11 mouse cellular contexts compared by ENCODE assay signal in genomic region chr2:71191391-71192194, GRCm38 (mm10). TPM values are rescaled to one million over a fixed set of nuclear protein-coding genes. Genes with fewer than 3 reads are reported as not detected.
DNase-seq lines count a peak whose midpoint lies in the region; ATAC-seq lines count a peak whose summit lies in the region.
"Had no signal": no experiment of that assay in that cellular context is flagged by ENCODE, and none has a peak within 500 bp of the region (broad histone marks: within the 10 kb centered on the region; RNA-seq: fewer than 3 reads in every experiment).

No protein-coding gene starts in this region.

- peaks cover 5% of the 10 kb centered on the region; the same call in 1 of the 2 replicates for H3K27me3 ChIP-seq in embryonic facial prominence, embryonic 10.5 days (replicated peaks; ENCODE audit: low read depth, poor library complexity, severe bottlenecking)
- H3K27me3 ChIP-seq in forebrain, embryonic 15.5 days = no peaks in the 10 kb centered on the region
- peaks cover 3% of the 10 kb centered on the region; the same call in 1 of the 2 replicates for H3K27me3 ChIP-seq in midbrain, embryonic 14.5 days (ENCODE audit: control insufficient read depth, insufficient read depth, low read length)

- H3K27ac ChIP-seq in embryonic facial prominence, embryonic 10.5 days (replicated peaks) = no peak overlapping the region
- H3K27ac ChIP-seq in forebrain, embryonic 15.5 days (replicated peaks) = peak overlapping the region; percentile 36
- peak overlapping the region; percentile 50 for H3K27ac ChIP-seq in midbrain, embryonic 14.5 days (replicated peaks; ENCODE audit: low read depth, low read length)

- peaks cover 17% of the 10 kb centered on the region for H3K4me1 ChIP-seq in embryonic facial prominence, embryonic 10.5 days
- H3K4me1 ChIP-seq in forebrain, embryonic 15.5 days = peaks cover 30% of the 10 kb centered on the region
- peaks cover 25% of the 10 kb centered on the region for H3K4me1 ChIP-seq in midbrain, embryonic 14.5 days (ENCODE audit: control insufficient read depth, insufficient read depth, low read length)

- H3K36me3 ChIP-seq in embryonic facial prominence, embryonic 10.5 days (replicated peaks) = no peaks in the 10 kb centered on the region
- no peaks in the 10 kb centered on the region for H3K36me3 ChIP-seq in forebrain, embryonic 15.5 days
- no peaks in the 10 kb centered on the region for H3K36me3 ChIP-seq in midbrain, embryonic 14.5 days (ENCODE audit: control insufficient read depth, insufficient read depth, low read length)

- DNase-seq in kidney, adult 9 months = peak; percentile 20
- DNase-seq in kidney, adult 8-10 months = no peak
- no peak for DNase-seq in embryonic facial prominence, embryonic 10.5 days (ENCODE audit: low spot score)
- DNase-seq in midbrain, embryonic 14.5 days = peak; percentile 68
- DNase-seq in lung, adult 18-20 months = no peak
- DNase-seq: adrenal gland, postnatal 10 days; right cerebral cortex, adult 18-20 months; thymus, adult 18-20 months had no signal

- 27% methylated on average over 16 of the region's 16 CpGs for WGBS in embryonic facial prominence, embryonic 10.5 days
- WGBS in forebrain, embryonic 15.5 days = 3% methylated on average over 16 of the region's 16 CpGs
- WGBS in midbrain, embryonic 14.5 days = 5% methylated on average over 16 of the region's 16 CpGs

- peak overlapping the region; percentile 14 for H3K9ac ChIP-seq in forebrain, embryonic 15.5 days (replicated peaks)
- peak overlapping the region; percentile 9; the same call in 1 of the 2 replicates for H3K9ac ChIP-seq in midbrain, embryonic 14.5 days (replicated peaks; ENCODE audit: low read length)

- H3K4me3 ChIP-seq in embryonic facial prominence, embryonic 10.5 days = peak overlapping the region; percentile 41
- peak overlapping the region; percentile 24 for H3K4me3 ChIP-seq in forebrain, embryonic 15.5 days
- peak overlapping the region; percentile 14 for H3K4me3 ChIP-seq in midbrain, embryonic 14.5 days (replicated peaks; ENCODE audit: low read depth, low read length)

- ATAC-seq in forebrain, embryonic 15.5 days (replicated peaks) = peak; percentile 53; the same call in 1 of the 2 replicates
- ATAC-seq in midbrain, embryonic 14.5 days (ENCODE audit: low FRiP score, low TSS enrichment) = peak; percentile 57; the same call in 1 of the 2 replicates
- no peak for ATAC-seq in megakaryocyte-erythroid progenitor cell, adult 5-6 weeks (replicated peaks; ENCODE audit: low FRiP score, low TSS enrichment, poor library complexity, severe bottlenecking)
- ATAC-seq in erythroid progenitor cell, adult 5-6 weeks (replicated peaks; ENCODE audit: low FRiP score, poor library complexity, severe bottlenecking) = no peak

- H3K4me2 ChIP-seq in forebrain, embryonic 15.5 days (replicated peaks) = peak overlapping the region; percentile 50
- H3K4me2 ChIP-seq in midbrain, embryonic 14.5 days (ENCODE audit: low read length) = peak overlapping the region; percentile 52

- H3K9me3 ChIP-seq in embryonic facial prominence, embryonic 10.5 days = no peaks in the 10 kb centered on the region
- no peaks in the 10 kb centered on the region for H3K9me3 ChIP-seq in forebrain, embryonic 15.5 days
- no peaks in the 10 kb centered on the region for H3K9me3 ChIP-seq in midbrain, embryonic 14.5 days (ENCODE audit: control insufficient read depth, low read length)

RNA-seq across cellular contexts. Expression of gene Dync1i2, which starts 19.9 kb away (rescaled TPM):
- polyA plus RNA-seq in embryonic facial prominence, embryonic 10.5 days (2016; fragmentation: Nextera tagmentation; extraction: Ambion mirVana) = 119 and 122 TPM in 2 replicates
- polyA plus RNA-seq in forebrain, embryonic 15.5 days (2015; fragmentation: Nextera tagmentation; extraction: Ambion mirVana) = 175 and 190 TPM in 2 replicates
- polyA plus RNA-seq in midbrain, embryonic 14.5 days (2014; fragmentation: Nextera tagmentation; extraction: Ambion mirVana) = 184 and 231 TPM in 2 replicates
- total RNA-seq in megakaryocyte-erythroid progenitor cell, adult 5-6 weeks (2014; fragmentation: Nextera tagmentation) = 71.4 and 78.4 TPM in 2 replicates
- 124 and 126 TPM in 2 replicates for total RNA-seq in megakaryocyte-erythroid progenitor cell, adult 5-6 weeks (2017)
- total RNA-seq in erythroid progenitor cell, adult 5-6 weeks (2015; ENCODE audit: low replicate concordance) = 55.9 and 133 TPM in 2 replicates
- total RNA-seq in erythroid progenitor cell, adult 5-6 weeks (2017; ENCODE audit: low replicate concordance) = 52.0 and 69.4 TPM in 2 replicates

Comparison
In these comparisons a context has a peak if more than half of its experiments do, and no peak if none do; other contexts are left out.
1. DNase-seq: peak in kidney, adult 9 months (single experiment) and midbrain, embryonic 14.5 days (single experiment); none in kidney, adult 8-10 months (0 of 2), embryonic facial prominence, embryonic 10.5 days (single experiment) and lung, adult 18-20 months (0 of 2).
2. ATAC-seq: peak in forebrain, embryonic 15.5 days (single experiment) and midbrain, embryonic 14.5 days (single experiment); none in megakaryocyte-erythroid progenitor cell, adult 5-6 weeks (single experiment) and erythroid progenitor cell, adult 5-6 weeks (single experiment).
3. Peak in every context shown above with its lines, with median percentiles within 50 percentile points of each other: H3K4me3 ChIP-seq.